Mouse (Mus musculus): ENCODE measurements at regions not wholly inside any gene's neighbourhood (a gene's known extent, or its start where the extent isn't known, plus 50 kb on each side); places are given as distances from the start of the nearest gene placed in this dataset.

GRCm38 (mm10) chr3:78958781-78959180 lies 327.5 kb downstream of the Rapgef2 start:
- TF ChIP-seq CTCF (conservative IDR thresholded peaks at IDR 0.05; ENCODE audit: low read length) (peak; percentile 94), POU5F1 (IDR thresholded peaks at IDR 0.05; ENCODE audit: borderline replicate concordance, low read length) (no peak)
